In genomic region chr15:94520205-94520900, GRCm38 (mm10) we compare ENCODE assay signal across 10 mouse cellular contexts. TPM values are rescaled to one million over a fixed set of nuclear protein-coding genes. Genes with fewer than 3 reads are reported as not detected.
DNase-seq lines count a peak whose midpoint lies in the region; ATAC-seq lines count a peak whose summit lies in the region.
"Had no signal": no experiment of that assay in that cellular context is flagged by ENCODE, and none has a peak within 500 bp of the region (broad histone marks: within the 10 kb centered on the region; RNA-seq: fewer than 3 reads in every experiment).

No protein-coding gene starts in this region.

- WGBS in neural tube, embryonic 11.5 days: 51% methylated on average over 9 of the region's 9 CpGs

- H3K27ac ChIP-seq in neural tube, embryonic 11.5 days (ENCODE audit: low read depth, low read length): no peak overlapping the region
- H3K27ac ChIP-seq: heart, embryonic 15.5 days; neural tube, embryonic 13.5 days had no signal

- no peaks in the 10 kb centered on the region for H3K36me3 ChIP-seq in neural tube, embryonic 11.5 days (ENCODE audit: control insufficient read depth, insufficient read depth, low read length)
- H3K36me3 ChIP-seq: heart, embryonic 15.5 days; neural tube, embryonic 13.5 days had no signal

- no peaks in the 10 kb centered on the region for H3K9me3 ChIP-seq in neural tube, embryonic 11.5 days (ENCODE audit: control insufficient read depth, low read length)
- H3K9me3 ChIP-seq: heart, embryonic 15.5 days; neural tube, embryonic 13.5 days had no signal

- H3K4me3 ChIP-seq in neural tube, embryonic 11.5 days (ENCODE audit: low read depth, low read length): no peak overlapping the region
- H3K4me3 ChIP-seq: heart, embryonic 15.5 days; neural tube, embryonic 13.5 days had no signal

- no peak overlapping the region for H3K4me2 ChIP-seq in neural tube, embryonic 11.5 days (ENCODE audit: low read depth)
- H3K4me2 ChIP-seq: heart, embryonic 15.5 days; neural tube, embryonic 13.5 days had no signal

- peak; percentile 38 for ATAC-seq in neural tube, embryonic 11.5 days (ENCODE audit: insufficient read depth, low FRiP score, low TSS enrichment)
- ATAC-seq in common myeloid progenitor, adult 5-6 weeks (replicated peaks; ENCODE audit: low read depth, poor library complexity, severe bottlenecking): peak; percentile 88
- peak; percentile 82 for ATAC-seq in inflammation-experienced regulatory T-cells, adult 6 months
- peak; percentile 94 for ATAC-seq in megakaryocyte progenitor cell, adult 5-6 weeks (replicated peaks; ENCODE audit: poor library complexity)

- H3K27me3 ChIP-seq in neural tube, embryonic 11.5 days (ENCODE audit: control insufficient read depth, insufficient read depth, low read length): no peaks in the 10 kb centered on the region
- H3K27me3 ChIP-seq: heart, embryonic 15.5 days; neural tube, embryonic 13.5 days had no signal

- no peak overlapping the region for H3K9ac ChIP-seq in neural tube, embryonic 11.5 days (ENCODE audit: low read length)
- H3K9ac ChIP-seq: heart, embryonic 15.5 days; neural tube, embryonic 13.5 days had no signal

- peak; percentile 42 for DNase-seq in adrenal gland, postnatal 10 days
- no peak for DNase-seq in adrenal gland, adult 18-20 months (ENCODE audit: low spot score in 2 of 2)
- DNase-seq in neural tube, embryonic 11.5 days (ENCODE audit: low spot score): peak; percentile 39
- no peak for DNase-seq in neural tube, embryonic 10.5 days (ENCODE audit: extremely low spot score, low spot score)
- DNase-seq in gastrocnemius, postnatal 10 days: no peak

- no peaks in the 10 kb centered on the region for H3K4me1 ChIP-seq in neural tube, embryonic 11.5 days (ENCODE audit: control insufficient read depth, insufficient read depth, low read length)
- H3K4me1 ChIP-seq: heart, embryonic 15.5 days; neural tube, embryonic 13.5 days had no signal

RNA-seq across cellular contexts. Expression of gene Pus7l, which starts 23.0 kb away (rescaled TPM):
- 1 to 10 TPM; 5.4 to 5.9 TPM for total RNA-seq in adrenal gland, postnatal 10 days (2021)
- 1 to 10 TPM; 3.4 to 3.6 TPM for total RNA-seq in adrenal gland, adult 18-20 months (2021)
- polyA plus RNA-seq in neural tube, embryonic 11.5 days (2014; fragmentation: Nextera tagmentation; extraction: Ambion mirVana): 10.9 and 11.9 TPM in 2 replicates
- 13.0 and 15.3 TPM in 2 replicates for total RNA-seq in common myeloid progenitor, adult 5-6 weeks (2017)
- 10 to 100 TPM in 1 of 3 experiments, 1 to 10 TPM in 2; 6.7 to 10.6 (median 9.8) TPM for polyA plus RNA-seq in inflammation-experienced regulatory T-cells, adult 6 months (2017; shearing (Covaris generic))
- total RNA-seq in megakaryocyte progenitor cell, adult 5-6 weeks (2015): 12.9 and 17.2 TPM in 2 replicates
- 14.1 and 15.5 TPM in 2 replicates for total RNA-seq in megakaryocyte progenitor cell, adult 5-6 weeks (2017)
- total RNA-seq in gastrocnemius, postnatal 10 days (2021): 1 to 10 TPM; 2.0 to 2.1 TPM

RNA-seq across cellular contexts. Expression of gene Irak4, which starts 23.1 kb away (rescaled TPM):
- total RNA-seq in adrenal gland, postnatal 10 days (2021): 10 to 100 TPM; 14.1 to 14.2 TPM
- total RNA-seq in adrenal gland, adult 18-20 months (2021): 10 to 100 TPM in 1 of 2 experiments, 1 to 10 TPM in 1; 9.8 to 11.1 TPM
- 2.6 and 3.4 TPM in 2 replicates for polyA plus RNA-seq in neural tube, embryonic 11.5 days (2014; fragmentation: Nextera tagmentation; extraction: Ambion mirVana)
- 13.1 and 14.1 TPM in 2 replicates for total RNA-seq in common myeloid progenitor, adult 5-6 weeks (2017)
- 10 to 100 TPM; 33.4 to 36.6 (median 35.7) TPM for polyA plus RNA-seq in inflammation-experienced regulatory T-cells, adult 6 months (2017; shearing (Covaris generic))
- total RNA-seq in megakaryocyte progenitor cell, adult 5-6 weeks (2015): 11.8 and 14.3 TPM in 2 replicates
- total RNA-seq in megakaryocyte progenitor cell, adult 5-6 weeks (2017): 28.7 and 31.9 TPM in 2 replicates
- total RNA-seq in gastrocnemius, postnatal 10 days (2021): 1 to 10 TPM; 3.4 to 5.3 TPM

RNA-seq across cellular contexts. Expression of gene Adamts20, which starts 55.1 kb away (rescaled TPM):
- total RNA-seq in adrenal gland, postnatal 10 days (2021): 1 to 10 TPM; 2.4 to 2.8 TPM
- 1 to 10 TPM; 1.7 to 2.3 TPM for total RNA-seq in adrenal gland, adult 18-20 months (2021)
- 10.3 and 10.6 TPM in 2 replicates for polyA plus RNA-seq in neural tube, embryonic 11.5 days (2014; fragmentation: Nextera tagmentation; extraction: Ambion mirVana)
- 0.15 TPM in 1 of 2 replicates, not detected in the other for total RNA-seq in common myeloid progenitor, adult 5-6 weeks (2017)
- not detected for polyA plus RNA-seq in inflammation-experienced regulatory T-cells, adult 6 months (2017; shearing (Covaris generic))
- total RNA-seq in megakaryocyte progenitor cell, adult 5-6 weeks (2015): not detected in 2 replicates
- 0.03 TPM in 1 of 2 replicates, not detected in the other for total RNA-seq in megakaryocyte progenitor cell, adult 5-6 weeks (2017)
- total RNA-seq in gastrocnemius, postnatal 10 days (2021): 10 to 100 TPM; 25.3 to 28.8 TPM

Comparison
In these comparisons a context has a peak if more than half of its experiments do, and no peak if none do; other contexts are left out.
1. DNase-seq: peak in adrenal gland, postnatal 10 days (single experiment) and neural tube, embryonic 11.5 days (single experiment); none in adrenal gland, adult 18-20 months (0 of 2), neural tube, embryonic 10.5 days (single experiment) and gastrocnemius, postnatal 10 days (single experiment).
2. ATAC-seq: peak in every context shown above with its lines; median percentile 94 in megakaryocyte progenitor cell, adult 5-6 weeks; 88 in common myeloid progenitor, adult 5-6 weeks; 82 in inflammation-experienced regulatory T-cells, adult 6 months; 38 in neural tube, embryonic 11.5 days.
3. RNA of gene Adamts20, which starts 55.1 kb away (total RNA-seq): 25.3 to 28.8 TPM in gastrocnemius, postnatal 10 days; 2.4 to 2.8 TPM in adrenal gland, postnatal 10 days, 1.7 to 2.3 TPM in adrenal gland, adult 18-20 months, 0.15 TPM in common myeloid progenitor, adult 5-6 weeks and 0.03 TPM in megakaryocyte progenitor cell, adult 5-6 weeks; every median in the first group is over 4 times any median in the second.